Mouse (Mus musculus) forebrain, embryonic 16.5 days (tissue): ENCODE measurements at regions not wholly inside any gene's neighbourhood (a gene's known extent, or its start where the extent isn't known, plus 50 kb on each side); places are given as distances from the start of the nearest gene placed in this dataset.

ENCODE experiments used
- ATAC-seq: fragments of 200-750 bp; cut with Nextera tagmentation; 2 replicates; pipeline ENCODE4 v1.8.0; 2017; ENCODE audit warnings: mild to moderate bottlenecking, moderate library complexity
- H3K27ac ChIP-seq: fragments of 300-500 bp; sonication (generic); 2 replicates; pipeline ENCODE4 v1.5.1; 2014; ENCODE audit warnings: low read length, control low read depth
- H3K27me3 ChIP-seq: fragments of 300-500 bp; sonication (generic); replicated peaks from 2 replicates; pipeline ENCODE4 v1.6.1; 2014; ENCODE audit warnings: low read length; ENCODE audit not compliant: control insufficient read depth, insufficient read depth
- H3K36me3 ChIP-seq: fragments of 300-500 bp; sonication (generic); 2 replicates; pipeline ENCODE4 v1.6.1; 2014; ENCODE audit not compliant: control insufficient read depth, insufficient read depth
- H3K4me1 ChIP-seq: fragments of 300-500 bp; sonication (generic); replicated peaks from 2 replicates; pipeline ENCODE4 v1.6.1; 2014; ENCODE audit warnings: low read length; ENCODE audit not compliant: control insufficient read depth, insufficient read depth
- H3K4me2 ChIP-seq: fragments of 300-500 bp; sonication (generic); 2 replicates; pipeline ENCODE4 v1.6.1; 2014; ENCODE audit warnings: mild to moderate bottlenecking, low read length, control low read depth
- H3K4me3 ChIP-seq: fragments of 300-500 bp; sonication (generic); replicated peaks from 2 replicates; pipeline ENCODE4 v1.5.1; 2014; ENCODE audit warnings: mild to moderate bottlenecking, low read length, control low read depth
- H3K9ac ChIP-seq: fragments of 300-500 bp; sonication (generic); replicated peaks from 2 replicates; pipeline ENCODE4 v1.6.1; 2014; ENCODE audit warnings: low read depth, low read length, control low read depth
- H3K9me3 ChIP-seq: fragments of 300-500 bp; sonication (generic); 2 replicates; pipeline ENCODE4 v1.6.1; 2016; ENCODE audit warnings: low read length; ENCODE audit not compliant: control insufficient read depth
- WGBS: fragments of 180-500 bp; shearing (Covaris S2); extraction: QIAGEN DNeasy Blood & Tissue Kit; methylation state at CpG from one replicate; pipeline ENCODE4 v1.1.7; 2014; 5-methylcytosine and 5-hydroxymethylcytosine counted together

DNA sequence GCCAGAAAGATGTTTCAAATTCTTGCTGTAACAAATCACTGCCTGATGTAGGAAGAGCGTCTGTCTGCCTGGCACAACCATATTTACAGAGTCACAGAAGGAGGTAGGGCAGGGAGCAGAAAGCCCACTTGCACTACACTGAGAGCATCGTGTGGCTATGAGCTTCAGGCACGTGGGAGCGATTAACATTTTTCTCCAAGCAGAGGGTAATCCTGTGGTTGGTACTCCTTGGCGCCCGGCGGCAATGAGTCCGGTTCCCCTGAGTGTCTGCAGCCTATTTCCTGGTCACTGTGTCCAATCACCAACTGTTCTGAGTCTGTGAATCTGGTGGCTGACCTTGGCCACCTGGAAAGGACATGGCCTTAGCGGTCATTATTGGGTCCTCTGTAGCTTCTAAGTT, 172.3 kb upstream of the Cops8 start:
- H3K4me3 ChIP-seq = no peak overlapping the region

DNA sequence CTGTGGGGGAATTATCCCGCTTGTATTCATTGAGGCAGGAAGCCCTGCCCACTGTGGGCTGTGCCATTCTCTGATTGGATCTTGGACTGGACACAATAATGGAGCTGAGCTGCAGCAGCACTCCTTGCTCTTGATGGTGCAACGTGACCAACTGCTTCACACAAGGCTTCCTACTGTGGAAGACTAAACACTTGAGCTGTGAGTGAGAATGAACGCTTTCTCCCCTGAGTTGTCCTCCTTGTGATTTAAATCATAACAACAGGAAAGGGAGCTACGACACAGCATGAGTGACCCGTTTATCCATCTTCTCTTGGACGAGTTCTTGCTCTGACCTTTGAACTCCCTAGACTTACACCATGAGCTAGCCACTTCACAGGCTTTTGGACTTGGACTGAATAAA, 171.0 kb upstream of the Cops8 start:
- H3K4me1 ChIP-seq = peaks cover 5% of the 10 kb centered on the region; the same call in 1 of the 2 replicates
- H3K4me3 ChIP-seq = no peak overlapping the region
- WGBS = 57% methylated on average over 6 of the region's 6 CpGs
- H3K36me3 ChIP-seq = no peaks in the 10 kb centered on the region
- H3K4me2 ChIP-seq = no peak overlapping the region
- no peak overlapping the region for H3K27ac ChIP-seq
- H3K9me3 ChIP-seq = no peaks in the 10 kb centered on the region
- H3K9ac ChIP-seq = no peak overlapping the region
- no peaks in the 10 kb centered on the region for H3K27me3 ChIP-seq
- ATAC-seq = no peak

More for the DNA sequence above, 172.3 kb upstream of the Cops8 start:
- peaks cover 5% of the 10 kb centered on the region; the same call in 1 of the 2 replicates for H3K4me1 ChIP-seq
- no peak overlapping the region for H3K9ac ChIP-seq
- H3K4me2 ChIP-seq = no peak overlapping the region
- no peaks in the 10 kb centered on the region for H3K9me3 ChIP-seq
- no peaks in the 10 kb centered on the region for H3K36me3 ChIP-seq
- WGBS = 86% methylated on average over 9 of the region's 9 CpGs
- no peak overlapping the region for H3K27ac ChIP-seq
- ATAC-seq = no peak
- no peaks in the 10 kb centered on the region for H3K27me3 ChIP-seq

DNA sequence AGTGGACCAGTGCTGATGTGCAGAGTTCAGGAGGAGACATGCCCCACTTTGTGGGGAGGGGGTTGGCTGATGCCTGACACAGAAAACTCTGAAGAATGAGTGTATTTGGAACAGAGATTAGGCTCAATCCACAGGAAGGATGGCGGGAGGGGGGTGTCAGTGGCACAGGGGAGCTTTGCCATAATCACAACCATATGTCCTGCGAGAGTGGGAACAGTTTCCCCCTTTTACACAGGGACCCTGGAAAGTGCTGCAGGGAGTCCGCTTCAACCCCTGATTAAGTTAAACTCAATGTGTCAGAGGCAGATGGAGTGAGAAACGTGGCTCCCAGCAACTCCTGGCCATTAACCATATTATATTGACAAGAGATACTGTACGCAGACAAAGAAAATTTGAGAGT, 168.9 kb upstream of the Cops8 start:
- Histone ChIP-seq H3K4me2 (no peak overlapping the region), H3K4me1 (peaks cover 5% of the 10 kb centered on the region; the same call in 1 of the 2 replicates), H3K9me3 (no peaks in the 10 kb centered on the region), H3K4me3 (no peak overlapping the region), H3K27me3 (no peaks in the 10 kb centered on the region), H3K36me3 (no peaks in the 10 kb centered on the region), H3K9ac (no peak overlapping the region), H3K27ac (no peak overlapping the region)
- 67% methylated on average over 5 of the region's 5 CpGs for WGBS
- ATAC-seq = no peak; the same call in 1 of the 2 replicates

DNA sequence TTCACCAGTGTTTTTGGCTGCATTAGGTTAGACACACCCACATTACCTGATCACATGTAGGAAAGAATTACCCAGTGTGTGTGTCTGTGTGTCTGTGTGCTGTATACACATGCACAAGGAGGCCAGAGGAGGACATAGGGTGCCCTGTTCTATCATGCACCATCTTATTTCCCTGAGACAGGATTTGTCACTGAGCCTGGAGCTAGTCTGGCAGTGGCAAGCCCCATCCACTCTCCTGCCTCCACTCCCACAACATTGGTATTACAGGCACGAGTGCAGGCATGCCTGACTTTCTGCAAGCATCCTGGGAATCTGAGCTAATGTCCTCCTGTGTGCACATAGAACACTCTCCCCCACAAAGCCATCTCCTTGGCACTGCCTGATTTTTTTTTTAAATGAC, 162.1 kb upstream of the Cops8 start:
- no peaks in the 10 kb centered on the region for H3K36me3 ChIP-seq
- H3K4me1 ChIP-seq = no peaks in the 10 kb centered on the region
- ATAC-seq = no peak
- H3K4me3 ChIP-seq = no peak overlapping the region
- no peaks in the 10 kb centered on the region for H3K9me3 ChIP-seq
- H3K27me3 ChIP-seq = no peaks in the 10 kb centered on the region
- H3K4me2 ChIP-seq = no peak overlapping the region
- no peak overlapping the region for H3K9ac ChIP-seq
- WGBS = 0% methylated on average over 1 of the region's 1 CpGs
- no peak overlapping the region for H3K27ac ChIP-seq

DNA sequence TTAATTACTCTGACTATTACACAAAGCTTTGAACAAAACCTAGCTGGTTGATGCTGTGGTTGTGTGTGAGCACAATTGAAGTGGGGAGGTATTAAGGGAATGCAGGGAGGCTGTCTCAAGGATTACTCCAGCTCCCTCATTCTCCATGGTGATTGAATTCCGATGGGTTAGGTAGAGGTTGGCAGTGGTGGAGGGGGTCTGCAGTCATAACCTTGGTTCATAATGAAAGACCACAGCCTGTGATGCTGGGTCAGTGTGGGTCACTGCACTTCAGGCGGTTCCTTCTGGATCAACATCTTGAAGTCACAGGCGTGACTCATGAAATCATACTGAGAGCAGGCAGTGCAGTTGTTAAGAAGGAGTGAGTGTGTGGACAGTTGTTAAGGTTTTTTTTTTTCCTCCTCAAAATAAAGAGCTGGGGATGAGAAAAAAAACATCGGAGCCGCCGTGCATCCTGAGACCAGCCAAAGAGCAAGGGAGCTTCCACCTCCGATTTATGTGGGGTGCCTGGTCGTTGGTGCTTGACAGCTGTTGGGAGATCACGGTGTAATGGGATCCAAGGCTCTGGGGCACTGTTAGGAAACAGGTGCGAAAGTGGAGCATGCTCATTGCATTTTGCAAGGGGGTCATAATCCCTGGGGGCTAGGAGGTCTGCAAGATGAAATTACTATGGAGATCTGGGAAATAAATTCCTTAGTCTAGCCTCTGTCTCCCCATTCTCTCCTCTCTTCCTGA, 161.5 kb upstream of the Cops8 start:
- WGBS = 37% methylated on average over 10 of the region's 10 CpGs
- Histone ChIP-seq H3K9ac (no peak overlapping the region), H3K9me3 (no peaks in the 10 kb centered on the region), H3K27ac (no peak overlapping the region), H3K4me3 (no peak overlapping the region), H3K27me3 (no peaks in the 10 kb centered on the region), H3K36me3 (no peaks in the 10 kb centered on the region), H3K4me2 (no peak overlapping the region), H3K4me1 (no peaks in the 10 kb centered on the region)
- ATAC-seq = no peak

DNA sequence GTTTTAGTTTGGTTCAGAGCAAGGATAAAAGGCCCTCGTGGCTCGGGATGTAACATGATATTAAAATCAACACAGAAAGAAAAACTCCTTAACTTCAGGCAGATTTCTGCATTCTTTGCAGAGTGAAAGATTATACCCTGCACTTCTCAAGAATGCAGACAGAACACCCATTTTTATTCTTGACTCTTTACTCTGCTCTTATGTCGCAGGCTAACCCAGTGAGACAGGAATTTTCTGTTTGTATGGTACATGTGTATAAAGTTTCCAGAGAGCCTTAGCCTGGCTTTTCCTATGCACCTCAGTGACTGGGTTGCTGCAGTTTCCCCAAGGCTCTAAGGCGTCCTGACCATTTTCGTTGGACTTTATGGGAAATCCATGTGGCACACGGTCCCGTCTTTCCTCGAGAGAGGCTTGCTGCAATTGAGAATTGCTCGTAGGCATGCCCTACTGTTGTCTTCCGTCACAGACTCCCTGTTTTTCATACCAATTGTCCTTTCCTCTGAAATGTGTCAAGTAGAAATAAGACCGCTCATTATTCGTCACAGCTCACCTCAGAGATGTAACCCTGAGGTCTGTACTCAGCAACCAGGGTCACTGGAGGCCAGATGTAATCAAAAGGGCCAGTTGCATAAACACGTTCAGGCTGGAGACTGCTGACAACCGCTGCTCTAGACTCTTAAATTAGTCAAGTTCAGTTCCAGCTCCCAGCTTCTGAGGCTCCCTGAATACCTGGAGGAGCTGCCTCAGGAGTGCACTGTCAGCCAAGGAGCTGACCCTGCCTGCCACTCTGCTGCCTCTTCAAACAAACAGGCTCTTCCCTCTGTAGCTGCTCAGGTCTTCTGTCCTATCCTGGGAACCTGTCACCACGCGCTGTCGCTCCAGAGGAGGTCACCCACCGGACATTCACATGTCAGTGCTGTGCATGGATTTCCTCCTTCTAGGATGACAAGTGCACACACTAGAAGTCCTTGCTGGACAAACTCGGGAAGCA, 160.2 kb upstream of the Cops8 start:
- H3K9me3 ChIP-seq = no peaks in the 10 kb centered on the region
- H3K27me3 ChIP-seq = no peaks in the 10 kb centered on the region
- no peak overlapping the region for H3K27ac ChIP-seq
- H3K4me3 ChIP-seq = no peak overlapping the region
- no peak overlapping the region for H3K4me2 ChIP-seq
- WGBS = 74% methylated on average over 19 of the region's 19 CpGs
- ATAC-seq = no peak
- no peak overlapping the region for H3K9ac ChIP-seq
- no peaks in the 10 kb centered on the region for H3K4me1 ChIP-seq
- no peaks in the 10 kb centered on the region for H3K36me3 ChIP-seq

DNA sequence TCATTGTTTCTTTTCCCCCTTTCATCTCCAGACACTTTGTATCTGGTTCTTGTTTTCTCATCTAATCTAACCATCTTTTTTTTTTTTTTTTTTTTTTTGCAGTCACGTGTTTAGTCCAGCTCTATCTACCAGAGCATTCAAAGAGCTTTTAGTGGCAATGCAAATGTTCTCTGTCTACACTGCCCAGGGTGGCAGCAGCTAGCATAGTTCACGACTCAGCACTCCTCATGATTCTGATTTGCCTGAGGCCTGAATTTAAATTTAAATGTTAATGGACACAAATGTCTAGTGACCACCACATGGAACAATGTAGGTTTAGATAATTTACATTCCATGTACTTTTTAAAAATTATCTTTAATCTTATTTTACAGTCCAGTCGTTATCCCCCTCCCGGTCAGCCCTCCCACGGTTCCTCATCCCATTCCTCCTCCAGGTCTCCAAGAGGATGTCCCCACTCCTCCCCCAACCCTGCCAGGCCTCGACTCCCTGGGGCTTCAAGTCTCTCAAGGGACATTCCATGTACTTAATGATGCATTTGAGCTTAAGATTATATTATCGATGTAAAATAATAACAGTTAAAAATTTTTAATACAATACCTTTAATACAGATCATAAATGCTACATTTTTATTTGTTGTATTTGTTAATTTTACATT, 153.1 kb upstream of the Cops8 start:
- Histone ChIP-seq H3K4me3 (no peak overlapping the region), H3K9ac (no peak overlapping the region), H3K36me3 (no peaks in the 10 kb centered on the region), H3K4me1 (no peaks in the 10 kb centered on the region), H3K9me3 (no peaks in the 10 kb centered on the region), H3K27me3 (no peaks in the 10 kb centered on the region), H3K27ac (no peak overlapping the region), H3K4me2 (no peak overlapping the region)
- ATAC-seq = no peak
- WGBS = 34% methylated on average over 7 of the region's 7 CpGs

DNA sequence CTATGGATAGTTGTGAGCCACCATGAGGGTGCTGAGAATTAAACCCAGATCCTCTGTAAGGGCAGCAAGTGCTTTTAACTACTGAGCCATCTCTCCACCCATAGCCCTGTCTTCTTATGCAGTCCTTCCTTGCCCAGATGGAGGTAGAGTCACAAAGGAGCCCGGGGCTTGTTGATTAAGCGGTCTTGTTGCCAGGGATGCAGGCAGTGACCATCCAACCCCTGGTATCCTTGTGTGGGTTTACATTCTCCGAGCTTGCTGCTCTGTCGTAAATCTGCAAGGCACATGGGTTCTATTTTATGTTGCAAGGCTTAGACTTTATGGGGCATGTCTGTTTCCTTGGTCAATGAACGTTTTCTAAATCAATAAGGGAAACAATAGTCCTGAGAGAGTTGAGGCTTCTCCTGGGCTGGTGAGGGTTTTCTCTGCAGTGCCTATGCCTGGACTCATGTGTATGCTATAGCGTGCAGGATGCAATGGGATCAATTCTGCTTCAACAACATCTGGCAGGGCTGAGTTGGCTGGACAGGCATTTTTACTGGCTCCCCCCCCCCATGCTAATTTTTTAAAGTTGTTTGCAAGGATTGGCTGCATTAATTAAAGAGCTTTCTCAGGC, 150.7 kb upstream of the Cops8 start:
- 77% methylated on average over 6 of the region's 6 CpGs for WGBS
- no peak overlapping the region for H3K9ac ChIP-seq
- H3K9me3 ChIP-seq = no peaks in the 10 kb centered on the region
- H3K4me3 ChIP-seq = no peak overlapping the region
- H3K4me2 ChIP-seq = no peak overlapping the region
- H3K36me3 ChIP-seq = no peaks in the 10 kb centered on the region
- H3K27ac ChIP-seq = no peak overlapping the region
- H3K27me3 ChIP-seq = no peaks in the 10 kb centered on the region
- H3K4me1 ChIP-seq = no peaks in the 10 kb centered on the region
- no peak for ATAC-seq

DNA sequence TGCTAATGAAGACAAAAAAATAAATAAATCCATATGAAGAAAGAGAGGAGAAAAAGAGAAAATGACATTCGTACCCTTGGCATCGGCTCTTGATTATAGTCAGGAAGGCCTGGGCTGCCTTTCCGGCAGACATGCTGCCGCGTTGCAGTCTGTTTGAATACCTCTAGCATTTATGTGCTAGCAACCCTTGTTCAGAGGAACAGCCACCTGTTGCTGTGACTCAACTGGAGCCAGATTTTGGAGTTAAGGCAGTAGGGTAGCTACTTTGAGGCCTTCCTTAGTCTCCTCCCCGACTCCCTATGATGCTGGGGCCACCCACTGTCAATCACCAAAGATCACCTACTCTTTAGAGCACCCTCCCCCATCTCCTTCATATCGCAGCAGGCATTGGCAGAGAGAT, 148.5 kb upstream of the Cops8 start:
- Histone ChIP-seq H3K27me3 (no peaks in the 10 kb centered on the region), H3K4me3 (no peak overlapping the region), H3K36me3 (no peaks in the 10 kb centered on the region), H3K9ac (no peak overlapping the region), H3K4me1 (peaks cover 4% of the 10 kb centered on the region; the same call in 1 of the 2 replicates), H3K9me3 (no peaks in the 10 kb centered on the region), H3K4me2 (no peak overlapping the region), H3K27ac (no peak overlapping the region)
- no peak for ATAC-seq
- whole genome bisulfite sequencing = 60% methylated on average over 7 of the region's 7 CpGs
